Mouse (Mus musculus) ES-E14 (cell line): ENCODE measurements around the gene Mrpl35. TPM values are rescaled to one million over a fixed set of nuclear protein-coding genes. Genes with fewer than 3 reads are reported as not detected.

Experiments
- DNase-seq: peaks from one replicate; pipeline ENCODE4 v3.0.0-alpha.2; 2013; ENCODE audit warnings: low read depth, low spot score
- H3K27ac ChIP-seq: 2 replicates; pipeline ENCODE4 v1.5.1; 2012; ENCODE audit warnings: low read depth, mild to moderate bottlenecking, low read length, moderate library complexity, mixed read lengths; ENCODE audit not compliant: poor library complexity, insufficient read depth, severe bottlenecking
- H3K36me3 ChIP-seq: 2 replicates; pipeline ENCODE4 v1.6.1; 2012; ENCODE audit warnings: mild to moderate bottlenecking, low read length, moderate library complexity, mixed read lengths; ENCODE audit not compliant: control insufficient read depth, poor library complexity, insufficient read depth, severe bottlenecking
- H3K4me1 ChIP-seq, 2 experiments: fragments of 150-350 bp in 1 of 2; sonication (generic) in 1 of 2; 2 replicates each; pipeline ENCODE4 v1.6.1; 2012; ENCODE audit warnings: low read length in 2 of 2, mild to moderate bottlenecking in 1 of 2, mixed read lengths in 1 of 2; ENCODE audit not compliant: control insufficient read depth in 2 of 2, insufficient read depth in 2 of 2, poor library complexity in 1 of 2
- H3K4me3 ChIP-seq, 2 experiments: fragments of 150-350 bp in 1 of 2; sonication (generic) in 1 of 2; 2 replicates each; pipeline ENCODE4 v1.5.1; 2012; ENCODE audit warnings: low read length in 2 of 2, low read depth in 1 of 2, mild to moderate bottlenecking in 1 of 2, mixed read lengths in 1 of 2; ENCODE audit not compliant: insufficient read depth in 1 of 2, poor library complexity in 1 of 2, severe bottlenecking in 1 of 2
- H3K9ac ChIP-seq: 2 replicates; pipeline ENCODE4 v1.6.1; 2012; ENCODE audit warnings: low read depth, mild to moderate bottlenecking, low read length, mixed read lengths; ENCODE audit not compliant: poor library complexity, insufficient read depth, severe bottlenecking
- H3K9me3 ChIP-seq: fragments of 150-350 bp; sonication (generic); 2 replicates; pipeline ENCODE4 v1.6.1; 2012; ENCODE audit warnings: low read depth, mild to moderate bottlenecking, low read length; ENCODE audit not compliant: control insufficient read depth, insufficient read depth
- CHD2 ChIP-seq: IDR thresholded peaks from 2 replicates; pipeline ENCODE4 v1.6.1; 2014; ENCODE audit warnings: mild to moderate bottlenecking, low read depth, low read length, inconsistent platforms
- HCFC1 ChIP-seq: IDR thresholded peaks from 2 replicates; pipeline ENCODE4 v1.6.1; 2012; ENCODE audit warnings: low read length, inconsistent platforms, borderline replicate concordance; ENCODE audit not compliant: insufficient read depth
- MAFK ChIP-seq: IDR thresholded peaks from 2 replicates; pipeline ENCODE4 v1.6.1; 2014; ENCODE audit warnings: mild to moderate bottlenecking, low read depth, low read length, inconsistent platforms; ENCODE audit not compliant: insufficient read depth
- ZC3H11A ChIP-seq: IDR thresholded peaks from 2 replicates; pipeline ENCODE4 v1.6.1; 2012; ENCODE audit warnings: low read depth, mild to moderate bottlenecking, inconsistent platforms, low read length, borderline replicate concordance
- ZNF384 ChIP-seq: IDR thresholded peaks from 2 replicates; pipeline ENCODE4 v1.6.1; 2012; ENCODE audit warnings: low read depth, low read length, inconsistent platforms
- in situ Hi-C, 2 experiments: fragments of 600-800 bp; cut with MboI; formaldehyde crosslinking; loops; one replicate each; pipeline ENCODE4 v1.15.1; 2025; ENCODE audit warnings: low sequenced_read_pairs in 2 of 2, inconsistent platforms in 1 of 2; ENCODE audit not compliant: unreplicated experiment in 2 of 2
- total RNA-seq: library from RNA; depleted of rRNA; stranded (reverse); fragments of 300-350 nt; gene quantifications from 2 replicates; pipeline ENCODE4 v1.2.3, GENCODE M21; 2012

The Mrpl35 gene
- total RNA-seq, 1 experiment = 34.0 TPM

DNA sequence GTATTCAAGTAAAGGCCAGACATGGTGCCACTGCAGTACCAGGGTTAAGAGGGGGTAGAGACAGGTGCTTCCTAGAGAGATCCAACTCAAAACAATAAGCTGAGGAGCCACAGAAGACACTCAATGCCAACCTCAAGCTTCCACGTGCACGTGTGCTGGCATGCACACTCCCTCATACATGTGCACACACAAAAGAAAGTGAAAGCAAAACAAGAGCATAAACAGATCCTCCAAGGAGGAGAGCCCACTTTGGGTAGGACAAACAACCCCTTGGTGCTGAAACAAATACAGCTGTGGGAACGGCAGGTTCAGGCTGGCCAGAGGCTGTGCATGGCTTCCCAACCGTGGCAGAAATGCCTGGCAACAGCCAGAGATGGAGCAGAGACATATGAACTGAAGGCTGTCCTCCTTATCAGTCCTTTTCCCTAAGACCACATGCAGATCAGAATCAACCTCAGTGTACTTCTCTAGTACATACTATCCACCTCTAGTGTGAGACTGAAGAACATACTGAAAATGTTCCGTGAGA lies 6.9 kb downstream of the Mrpl35 start:
- no peak overlapping the region for H3K27ac ChIP-seq
- H3K4me1 ChIP-seq = no peaks in the 10 kb centered on the region
- TF ChIP-seq ZNF384 = no peak
- TF ChIP-seq CHD2 = no peak
- TF ChIP-seq ZC3H11A = no peak
- no peak for TF ChIP-seq MAFK
- no peak for TF ChIP-seq HCFC1
- DNase-seq = no peak
- no peak overlapping the region for H3K4me3 ChIP-seq
- H3K9me3 ChIP-seq = no peaks in the 10 kb centered on the region
- in situ Hi-C loops = no loop called here
- H3K36me3 ChIP-seq = peaks cover 7% of the 10 kb centered on the region
- H3K9ac ChIP-seq = no peak overlapping the region

DNA sequence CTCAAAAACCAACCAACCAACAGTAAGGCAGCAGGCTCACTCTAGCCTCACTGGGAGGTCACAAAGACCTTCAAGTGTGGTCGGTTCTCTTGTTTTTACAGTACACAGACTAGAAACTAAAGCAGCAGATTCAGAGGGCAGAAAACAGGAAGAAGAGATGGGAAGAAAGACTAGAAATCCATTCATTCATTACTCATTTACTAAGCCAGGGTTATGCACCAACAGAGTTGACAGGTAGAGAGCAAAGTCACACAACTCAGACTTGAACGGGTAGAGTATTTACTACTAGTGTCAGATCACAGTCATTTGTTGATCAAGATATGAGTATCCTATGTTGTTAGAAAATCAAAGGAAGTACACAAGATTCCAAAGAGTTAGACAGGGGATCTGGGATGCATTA lies 13.9 kb downstream of the Mrpl35 start:
- TF ChIP-seq CHD2 = no peak
- no peak for TF ChIP-seq ZNF384
- no peak for TF ChIP-seq HCFC1
- TF ChIP-seq MAFK = no peak
- TF ChIP-seq ZC3H11A = no peak
- Histone ChIP-seq H3K9ac (no peak overlapping the region), H3K4me3 (no peak overlapping the region), H3K27ac (no peak overlapping the region), H3K36me3 (peaks cover 5% of the 10 kb centered on the region), H3K9me3 (no peaks in the 10 kb centered on the region), H3K4me1 (no peaks in the 10 kb centered on the region)
- no peak for DNase-seq
- in situ Hi-C loops = no loop called here

DNA sequence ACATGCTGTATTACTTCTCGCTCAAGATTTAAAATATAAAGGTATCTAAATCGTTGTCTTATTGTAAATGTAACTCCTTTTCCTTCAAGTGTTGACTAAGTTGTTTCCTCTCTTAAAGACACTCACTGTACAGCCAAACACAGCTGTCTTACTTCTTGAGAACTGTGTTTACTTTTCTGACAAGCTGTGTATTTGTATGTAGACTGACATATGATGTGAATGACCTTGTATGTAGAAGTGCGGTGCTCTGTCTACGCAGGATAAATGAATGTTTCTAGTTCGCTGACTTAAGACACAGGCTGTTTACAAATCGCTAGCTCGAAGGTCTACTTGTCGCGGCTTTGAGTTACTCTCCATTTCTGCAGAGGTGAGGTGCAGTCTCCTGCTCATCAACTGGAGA lies 16.9 kb downstream of the Mrpl35 start:
- Histone ChIP-seq H3K9ac (no peak overlapping the region), H3K4me3 (no peak overlapping the region), H3K4me1 (no peaks in the 10 kb centered on the region), H3K27ac (no peak overlapping the region), H3K36me3 (no peaks in the 10 kb centered on the region), H3K9me3 (no peaks in the 10 kb centered on the region)
- no peak for DNase-seq
- TF ChIP-seq HCFC1 (no peak), ZC3H11A (no peak), MAFK (no peak), CHD2 (no peak), ZNF384 (no peak)
- in situ Hi-C loops = no loop called here

DNA sequence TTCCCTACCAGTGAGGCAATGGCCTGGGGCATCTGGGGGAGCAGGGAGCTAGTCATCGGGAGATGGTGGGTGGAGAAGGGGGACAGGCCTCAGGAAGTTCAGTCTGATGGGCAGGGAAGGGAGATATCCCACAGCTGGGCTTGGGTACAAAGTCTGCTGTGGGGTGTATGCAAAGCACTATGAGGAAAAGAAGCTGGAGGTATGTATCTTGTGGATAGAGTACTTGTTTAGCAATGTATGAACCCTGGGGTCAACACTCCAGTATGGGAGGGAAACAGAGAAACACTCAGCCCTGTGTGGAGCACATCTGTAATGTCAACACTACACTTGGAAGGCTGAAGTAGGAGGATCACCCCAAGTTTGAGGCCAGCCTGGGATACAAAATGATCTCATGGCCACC lies 20.1 kb downstream of the Mrpl35 start:
- Histone ChIP-seq H3K4me1 (no peaks in the 10 kb centered on the region), H3K27ac (no peak overlapping the region), H3K9ac (no peak overlapping the region), H3K4me3 (no peak overlapping the region), H3K9me3 (no peaks in the 10 kb centered on the region), H3K36me3 (no peaks in the 10 kb centered on the region)
- no peak for DNase-seq
- TF ChIP-seq ZNF384 (no peak), HCFC1 (no peak), MAFK (no peak), ZC3H11A (no peak), CHD2 (no peak)
- in situ Hi-C loops = no loop called here
